Mouse (Mus musculus): ENCODE measurements around the gene Katnbl1. TPM values are rescaled to one million over a fixed set of nuclear protein-coding genes. Genes with fewer than 3 reads are reported as not detected.

Gene Katnbl1
- total RNA-seq (2023) = 10 to 100 TPM; 11.8 to 13.6 TPM

DNA sequence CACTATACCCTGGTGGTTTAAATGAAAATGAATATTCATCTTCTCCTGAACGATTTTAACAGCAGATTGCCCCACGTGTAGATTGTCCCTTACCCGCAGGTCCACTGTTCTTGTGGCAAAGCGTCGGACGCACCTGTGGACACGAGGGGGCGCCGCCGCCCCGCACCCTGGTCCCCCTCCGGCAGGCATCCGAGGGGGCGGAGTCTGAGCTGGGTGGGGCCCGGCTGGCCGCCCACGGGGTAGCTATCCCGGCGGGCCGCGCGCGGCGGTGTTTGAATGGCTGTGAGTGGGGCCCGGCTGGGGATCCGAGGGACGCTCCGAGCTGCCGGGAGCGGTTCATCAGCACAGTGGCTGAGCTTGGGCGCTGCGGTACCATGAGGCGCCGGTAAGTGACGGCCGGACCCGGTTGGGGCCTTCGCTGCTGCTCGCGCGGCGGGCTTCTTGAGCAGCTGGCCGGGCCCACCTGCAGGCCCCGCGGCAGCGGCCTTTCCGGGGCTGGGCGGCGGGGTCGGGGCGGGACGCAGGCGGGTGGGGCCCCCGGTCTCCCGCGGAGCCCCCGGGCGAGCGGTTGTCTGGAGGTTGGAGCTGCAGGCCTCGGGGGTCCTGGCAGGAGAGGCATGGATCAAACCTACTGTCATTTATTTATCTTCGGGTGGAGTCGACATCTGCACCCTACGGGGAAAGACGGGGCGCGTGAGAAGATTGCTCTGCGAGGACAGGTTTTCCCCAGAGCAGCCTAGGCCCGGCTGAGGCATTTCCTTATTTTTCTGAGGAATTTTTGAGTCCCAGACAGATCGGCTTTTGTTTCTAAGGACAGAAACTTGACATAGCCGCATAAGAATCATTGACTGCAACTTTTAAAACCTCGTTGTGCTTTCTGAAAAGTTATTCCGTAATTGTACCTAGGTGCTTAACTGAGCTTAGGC, at the start of gene Katnbl1:
Gene Katnbl1, plus strand, starts transcription at position 239 of the 926 bp plus-strand sequence.

DNA sequence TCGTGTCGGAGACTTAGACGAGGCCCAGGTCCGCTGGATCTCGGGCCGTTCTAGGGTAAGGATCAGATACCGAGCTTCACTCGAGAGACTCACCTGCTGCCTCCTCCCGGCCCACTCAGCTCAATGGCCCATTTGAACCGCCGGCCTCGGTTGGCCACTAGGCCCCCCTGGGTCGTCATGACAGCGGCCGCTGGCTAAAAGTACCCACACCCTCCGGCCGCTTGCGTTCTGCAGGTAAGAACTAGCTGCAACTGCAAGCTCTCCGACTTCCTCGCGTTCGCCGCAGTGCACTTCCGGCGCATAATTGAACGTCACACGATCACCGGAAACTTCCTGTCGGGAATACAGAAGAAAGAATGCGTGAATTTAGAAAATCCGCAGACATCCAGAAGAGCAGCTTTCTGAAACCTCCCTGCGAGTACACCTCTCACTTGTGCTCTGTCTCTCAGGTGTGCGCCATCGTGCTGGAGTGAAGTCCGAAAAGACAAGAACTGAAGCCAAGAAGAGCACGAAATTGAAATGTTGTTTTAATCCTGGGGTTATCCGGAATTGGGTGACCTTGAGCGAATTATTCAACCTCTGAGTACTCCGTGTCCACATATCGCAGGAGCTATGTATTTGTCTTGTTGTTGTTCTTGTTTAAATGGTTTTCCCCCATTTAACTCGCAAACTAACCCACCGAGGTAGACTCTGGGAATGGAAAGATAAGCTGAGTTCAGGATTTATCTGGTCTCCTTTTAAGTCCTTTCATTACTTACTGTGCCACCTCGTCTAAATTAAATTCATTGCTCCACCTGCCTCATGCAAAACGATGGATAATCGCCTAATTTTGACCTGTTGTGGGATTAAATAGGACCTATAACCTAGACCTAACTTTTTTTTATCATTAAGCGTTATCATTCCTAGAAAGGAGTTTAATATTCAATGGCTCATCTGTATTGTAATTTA, 11.0 kb upstream of the Katnbl1 start, which contains the start of gene Emc4:
Gene Emc4, minus strand, starts transcription at position 302 of the 948 bp plus-strand sequence.

DNA sequence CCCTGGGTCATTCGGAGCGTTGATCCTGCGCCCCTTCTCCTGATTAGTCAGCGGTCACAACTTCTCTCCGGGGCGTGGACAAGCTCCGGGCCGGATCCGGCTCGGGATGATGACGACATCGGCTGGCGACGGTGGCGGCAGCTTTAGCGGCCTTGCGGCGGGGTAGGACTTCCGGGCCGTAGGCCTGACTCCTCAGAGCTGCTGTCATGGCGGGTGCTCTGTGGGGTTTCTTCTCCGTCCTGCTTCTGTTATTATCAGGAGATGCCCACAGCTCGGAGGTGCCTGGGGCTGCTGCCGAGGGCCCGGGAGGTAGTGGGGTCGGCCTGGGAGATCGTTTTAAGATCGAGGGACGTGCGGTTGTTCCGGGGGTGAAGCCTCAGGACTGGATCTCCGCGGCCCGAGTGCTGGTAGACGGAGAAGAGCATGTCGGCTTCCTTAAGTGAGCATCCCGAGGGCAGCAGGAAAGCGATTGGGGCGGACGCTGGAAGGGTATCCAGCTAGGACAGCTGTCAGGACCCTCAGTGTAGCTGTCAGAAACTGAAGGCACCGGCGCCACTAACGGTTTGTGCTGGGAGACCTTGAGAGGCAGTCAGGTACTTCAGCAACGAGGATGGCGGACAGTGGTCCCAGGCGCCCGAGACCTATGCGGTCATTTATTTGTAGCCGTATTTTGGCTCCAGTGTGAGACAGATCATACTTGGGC, 76.0 kb downstream of the Katnbl1 start, which contains the start of gene Emc7:
Gene Emc7, plus strand, starts transcription at position 136 of the 703 bp plus-strand sequence.

Other genes starting within 250 kb of the Katnbl1 start
- not detected for gene Olfr1316, start 244.2 kb upstream of the Katnbl1 start, total RNA-seq (2023)
- not detected for gene Olfr1317, start 238.9 kb upstream of the Katnbl1 start, total RNA-seq (2023)
- not detected for gene Olfr1318, start 225.0 kb upstream of the Katnbl1 start, total RNA-seq (2023)
- gene Lpcat4, start 139.7 kb upstream of the Katnbl1 start, total RNA-seq (2023) = 10 to 100 TPM in 1 of 2 experiments, 1 to 10 TPM in 1; 9.5 to 10.7 TPM
- gene Nutm1, start 119.9 kb upstream of the Katnbl1 start, total RNA-seq (2023) = not detected
- 10 to 100 TPM; 72.2 to 76.9 TPM for gene Nop10, start 117.3 kb upstream of the Katnbl1 start, total RNA-seq (2023)
- 100 to 1,000 TPM; 358 to 399 TPM for gene Slc12a6, start 113.4 kb upstream of the Katnbl1 start, total RNA-seq (2023)
- under 1 TPM; 0.32 to 0.36 TPM for gene Gm21985, start 112.9 kb upstream of the Katnbl1 start, total RNA-seq (2023)
- gene Emc4, start 11.2 kb upstream of the Katnbl1 start, total RNA-seq (2023) = 10 to 100 TPM; 29.0 to 29.5 TPM
- gene Emc7, start 75.8 kb downstream of the Katnbl1 start, total RNA-seq (2023) = 10 to 100 TPM in 1 of 2 experiments, 1 to 10 TPM in 1; 9.3 to 11.1 TPM
- not detected for gene Chrm5, start 101.6 kb downstream of the Katnbl1 start, total RNA-seq (2023)
- gene Aven, start 113.8 kb downstream of the Katnbl1 start, total RNA-seq (2023) = 10 to 100 TPM; 14.3 to 14.4 TPM